Mouse (Mus musculus): ENCODE measurements around the gene Catsperz.
"Not testable (repeated sequence)": the region's sequence is repeated elsewhere in the genome, so short reads cannot be mapped to it uniquely, and the experiment has no call there.

Gene Catsperz

DNA sequence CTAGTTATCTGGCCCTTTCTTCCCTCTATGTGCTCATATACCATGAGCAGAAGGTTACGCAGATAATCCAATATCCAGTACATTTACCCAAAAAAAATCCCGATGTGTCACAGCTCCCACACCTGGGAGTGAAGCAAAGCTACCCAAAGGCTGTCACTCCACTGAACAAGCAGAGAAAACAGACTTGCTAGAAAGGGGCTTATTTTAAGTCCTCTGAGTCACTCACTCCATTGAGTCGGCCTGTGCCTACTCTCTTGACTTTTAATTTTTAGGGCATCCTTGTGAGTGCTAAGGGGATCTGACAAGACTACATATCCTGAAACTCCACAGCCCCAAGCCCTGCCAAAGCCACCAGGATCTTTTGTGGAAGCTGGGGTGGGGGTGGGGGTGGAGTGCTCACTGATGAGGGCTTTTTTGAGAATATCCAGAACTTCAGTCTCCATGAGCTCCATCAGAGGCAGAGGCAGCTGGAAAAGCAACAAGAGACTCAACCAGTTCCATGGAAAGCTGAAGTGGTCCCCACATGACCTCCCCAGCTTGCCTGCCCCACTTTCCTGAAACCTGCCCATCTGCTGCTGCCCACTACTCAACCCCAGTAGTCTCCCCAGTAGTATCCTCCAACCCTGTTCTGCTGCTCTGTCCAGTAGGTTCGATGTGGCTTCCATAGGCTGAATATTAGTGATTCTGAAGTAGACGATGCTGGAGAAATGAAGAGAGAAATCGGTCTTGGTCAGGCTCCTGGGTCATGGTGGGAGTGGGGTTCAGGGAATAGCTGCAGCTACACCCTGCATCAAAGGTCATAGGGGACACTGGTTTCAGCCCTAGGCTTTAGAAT lies 2.1 kb downstream of the Catsperz start:
- no peak for DNase-seq (ENCODE audit: low spot score)

GRCm38 (mm10) chr19:6921647-6922567 lies 3.3 kb downstream of the Catsperz start, which contains the start of gene Esrra:
Gene Esrra, minus strand, starts transcription at chr19:6921813.
- DNase-seq (ENCODE audit: low spot score) = peak; percentile 99

DNA sequence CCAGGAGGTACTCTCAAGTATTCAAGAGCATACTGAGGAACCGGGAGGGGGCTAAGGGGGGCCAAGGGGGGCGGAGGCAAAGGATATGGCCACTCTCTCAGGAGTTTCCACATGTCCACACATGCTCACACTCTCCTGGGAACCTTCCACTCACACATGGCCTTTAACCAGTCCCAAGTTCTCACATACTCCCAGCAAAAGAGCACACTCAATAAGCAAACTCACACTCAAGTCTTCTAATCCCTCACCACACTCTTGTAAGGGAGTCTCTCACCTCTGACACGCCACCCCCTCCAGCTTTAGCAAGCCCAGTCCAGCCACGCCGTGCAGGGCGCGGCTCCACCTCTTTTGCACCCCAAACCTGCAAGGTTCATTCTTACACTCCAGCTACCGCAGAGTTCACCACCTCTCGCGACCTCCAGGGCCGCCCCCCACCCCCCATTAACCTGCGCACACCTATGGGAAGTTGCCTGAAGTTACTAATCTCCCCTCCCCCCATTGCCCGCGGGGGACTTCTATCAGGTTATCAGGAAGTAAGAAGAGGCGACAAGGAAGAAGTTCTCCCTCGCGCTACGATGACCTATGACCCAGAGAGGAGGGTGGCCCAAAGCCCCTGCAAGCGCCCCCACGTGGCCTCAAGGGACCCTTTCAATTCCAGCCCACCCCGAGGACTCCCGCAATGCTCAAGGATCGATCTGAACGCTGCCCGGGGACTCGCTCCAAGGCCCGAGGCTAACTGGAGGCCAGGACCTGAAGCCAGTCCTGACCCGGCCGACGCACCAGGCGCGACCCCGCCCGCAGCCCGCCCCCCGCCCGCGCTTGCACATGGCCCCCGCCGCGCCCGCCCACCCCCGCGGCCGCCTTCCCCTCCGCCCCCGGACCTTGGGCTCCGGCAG lies 4.2 kb downstream of the Catsperz start:
- DNase-seq (ENCODE audit: low spot score) = no peak

- DNase-seq (ENCODE audit: low spot score) = no peak
Observed at GRCm38 (mm10) chr19:6919876-6920740, 5.1 kb downstream of the Catsperz start.

GRCm38 (mm10) chr19:6919431-6919830 lies 5.7 kb downstream of the Catsperz start:
- no peak for DNase-seq (ENCODE audit: low spot score)

- no peak for DNase-seq (ENCODE audit: low spot score)
Observed at GRCm38 (mm10) chr19:6918321-6918720, 6.9 kb downstream of the Catsperz start.

DNA sequence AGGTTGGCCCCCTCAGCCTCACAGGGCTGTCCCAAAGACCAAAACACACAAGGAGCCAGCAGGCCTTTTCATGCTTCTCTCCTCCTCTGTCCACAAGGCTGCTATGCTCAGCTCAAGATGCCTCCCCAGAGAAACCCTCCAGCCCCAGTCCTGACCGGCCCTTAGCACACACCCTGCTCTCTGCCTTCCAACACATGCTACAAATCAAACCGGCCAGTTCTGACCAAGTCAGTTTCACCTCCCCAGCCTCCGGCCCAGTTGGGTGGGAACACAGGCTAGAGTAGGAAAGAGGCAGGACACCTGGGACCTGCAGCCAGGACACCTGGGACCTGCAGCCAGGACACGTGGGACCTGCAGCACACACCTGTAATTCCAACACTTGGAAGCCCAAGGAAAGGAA lies 8.7 kb downstream of the Catsperz start:
- DNase-seq (ENCODE audit: low spot score) = no peak

DNA sequence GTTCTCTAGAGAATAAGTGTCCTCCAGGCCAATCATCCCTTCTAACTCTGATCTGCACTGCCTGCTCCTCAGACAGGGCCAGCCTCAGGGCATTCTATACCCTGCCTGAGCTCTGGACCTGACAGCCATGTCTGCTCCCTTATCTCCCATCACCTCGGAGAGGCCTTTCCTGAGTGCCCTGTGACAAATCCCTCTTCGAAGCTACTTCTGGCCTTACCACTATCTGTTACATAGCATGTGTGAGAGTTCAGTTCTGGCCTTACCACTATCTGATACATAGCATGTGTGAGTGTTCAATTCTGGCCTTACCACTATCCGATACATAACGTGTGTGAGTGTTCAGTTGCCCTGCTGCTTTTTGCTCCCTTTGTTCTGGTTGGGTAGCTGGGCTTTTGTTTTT lies 9.9 kb downstream of the Catsperz start:
- DNase-seq (ENCODE audit: low spot score) = no peak

- DNase-seq (ENCODE audit: low spot score) = no peak
Observed at GRCm38 (mm10) chr19:6914540-6914939, 10.6 kb downstream of the Catsperz start.

DNA sequence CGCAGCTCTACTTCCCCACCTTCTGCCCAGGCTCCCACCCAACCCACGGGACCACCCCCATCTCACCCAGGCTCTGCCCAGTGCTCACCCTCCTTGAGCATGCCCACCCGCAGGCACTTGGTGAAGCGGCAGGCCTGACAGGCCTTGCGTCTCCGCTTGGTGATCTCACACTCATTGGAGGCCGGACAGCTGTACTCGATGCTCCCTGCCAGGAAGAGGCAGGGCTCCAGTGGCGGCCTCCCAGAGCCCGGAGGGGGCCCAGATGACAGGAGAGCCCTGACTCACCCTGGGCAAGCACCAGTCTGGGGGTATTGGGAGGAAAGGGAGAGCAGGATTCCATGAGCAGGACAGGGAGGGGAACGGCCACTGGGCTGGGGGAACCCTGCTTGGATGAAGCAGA lies 11.2 kb downstream of the Catsperz start:
- no peak for DNase-seq (ENCODE audit: low spot score)

DNA sequence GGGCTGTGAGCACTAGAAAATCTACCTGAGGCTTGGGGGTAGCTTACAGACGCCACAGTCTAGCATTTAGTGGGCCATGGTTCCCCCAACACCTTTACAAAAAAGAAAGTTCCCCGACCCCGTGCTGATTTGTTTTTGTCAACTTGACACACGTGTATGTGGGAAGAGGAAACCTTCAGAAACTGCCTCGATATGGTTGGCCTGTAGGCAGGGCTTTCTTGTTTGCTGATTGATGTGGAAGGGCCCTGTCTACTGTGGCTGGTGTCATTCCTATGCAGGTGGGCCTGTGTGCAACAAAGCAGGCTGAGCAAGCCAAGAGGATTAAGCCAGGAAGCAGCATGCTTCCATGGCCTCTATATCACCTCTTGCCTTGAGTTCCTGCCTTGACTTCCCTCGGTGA lies 12.1 kb downstream of the Catsperz start:
- DNase-seq (ENCODE audit: low spot score) = no peak

- no peak for DNase-seq (ENCODE audit: low spot score)
Observed at GRCm38 (mm10) chr19:6912205-6912970, 12.8 kb downstream of the Catsperz start.

GRCm38 (mm10) chr19:6911101-6912074 lies 13.8 kb downstream of the Catsperz start:
- no peak for DNase-seq (ENCODE audit: low spot score)

GRCm38 (mm10) chr19:6910306-6910705 lies 14.9 kb downstream of the Catsperz start:
- DNase-seq (ENCODE audit: low spot score) = not testable (repeated sequence)

DNA sequence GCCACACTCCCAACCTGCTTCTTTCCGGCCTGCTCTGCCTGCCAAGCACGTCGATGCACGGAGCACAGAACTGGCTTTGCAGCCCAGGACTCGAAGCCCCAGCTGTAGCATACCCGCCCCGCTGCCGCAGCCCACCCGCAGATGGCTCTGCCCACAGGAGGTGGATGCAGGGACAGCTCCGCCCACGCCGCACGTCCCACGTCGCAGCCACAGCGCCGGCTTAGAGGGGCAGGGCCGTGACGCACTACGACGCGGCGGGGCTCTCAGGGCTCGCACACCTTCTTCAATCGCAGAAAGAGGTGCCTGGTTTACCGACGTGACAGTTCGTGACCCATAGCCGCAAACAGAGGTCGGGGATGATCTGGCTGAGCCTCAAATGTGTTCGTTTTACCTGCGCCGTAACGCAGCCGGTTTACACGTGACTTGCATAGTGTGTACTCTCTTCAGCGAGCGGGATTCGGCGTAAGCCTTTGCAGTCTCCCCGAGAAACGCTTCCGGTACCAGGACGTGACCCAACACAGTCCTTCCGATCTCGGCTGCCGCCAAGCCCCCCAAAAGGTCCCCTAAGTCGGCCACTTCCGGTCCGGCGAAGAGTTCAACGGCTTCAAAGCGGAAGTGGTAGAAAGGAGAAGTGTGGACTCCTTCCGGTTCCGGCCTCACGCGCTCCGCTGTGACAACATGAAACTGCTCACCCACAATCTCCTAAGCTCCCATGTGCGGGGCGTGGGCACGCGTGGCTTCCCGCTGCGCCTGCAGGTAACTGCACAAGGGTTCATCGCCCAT lies 15.5 kb downstream of the Catsperz start, which contains the start of the genes Trmt112 and Prdx5:
TSS of gene Trmt112 (plus strand) at position 192 of the 783 bp plus-strand sequence.
TSS of gene Prdx5 (minus strand) at position 600 of the 783 bp plus-strand sequence.
- peak; percentile 82 for DNase-seq (ENCODE audit: low spot score)

DNA sequence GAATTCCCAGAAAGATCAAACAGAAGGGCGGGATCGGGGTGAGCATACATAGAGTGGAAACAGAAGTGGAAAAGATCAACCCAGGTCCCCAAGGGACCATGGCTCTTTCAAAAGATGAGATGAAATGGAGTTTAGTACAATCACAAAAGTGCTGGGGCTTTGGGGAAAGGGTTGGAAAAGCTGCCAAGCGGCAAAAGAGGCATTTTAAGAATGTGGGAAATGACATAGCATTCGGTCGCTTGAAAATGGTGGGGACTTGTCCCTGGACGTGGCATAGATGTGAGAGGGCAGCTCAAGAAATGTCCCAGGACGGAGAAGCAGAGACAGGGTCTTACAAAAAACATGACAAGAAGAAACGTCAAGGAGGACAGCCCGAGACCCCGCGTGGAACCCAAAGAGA lies 16.2 kb downstream of the Catsperz start:
- no peak for DNase-seq (ENCODE audit: low spot score)

DNA sequence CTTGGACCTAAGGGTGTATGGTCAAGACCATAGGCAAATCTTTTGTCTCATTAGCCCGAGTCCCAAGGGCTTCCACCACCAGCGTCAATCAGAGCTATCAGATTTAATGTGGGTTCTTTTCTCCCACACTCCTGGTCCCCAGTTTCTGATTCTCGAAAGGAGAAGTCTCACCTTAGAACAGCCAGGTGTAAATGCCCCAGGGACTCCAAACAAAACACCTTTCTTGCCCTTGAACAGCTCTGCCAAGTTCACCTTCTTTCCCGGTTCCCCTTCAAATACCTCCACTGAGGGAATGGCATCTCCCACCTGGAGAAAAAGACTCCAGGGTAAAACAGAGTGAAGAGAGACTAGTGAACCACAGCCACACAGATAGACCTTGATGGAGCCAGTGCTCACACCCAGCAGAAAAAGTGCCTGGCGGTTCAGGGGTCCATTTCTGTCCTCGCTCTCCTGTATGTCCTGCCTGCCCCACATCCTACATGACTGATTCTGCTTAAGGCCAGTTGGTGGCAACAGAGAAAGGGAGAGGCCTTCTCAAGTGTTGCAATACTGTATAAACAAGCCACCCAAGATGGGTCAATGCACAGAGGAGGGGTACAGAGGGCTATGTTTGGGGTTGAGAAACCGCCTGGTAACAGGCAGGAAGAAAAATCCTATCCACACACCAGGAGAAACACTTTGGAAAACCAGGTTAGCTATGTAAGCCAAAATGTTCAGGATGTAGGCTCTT lies 17.2 kb downstream of the Catsperz start:
- no peak for DNase-seq (ENCODE audit: low spot score)
